Mouse (Mus musculus) olfactory bulb, adult 2 months (tissue): Measurements from ENCODE around the gene Ptms.
A peak's percentile ranks its signal among the peaks of the same experiment; 100 is the strongest.

Experiments
- CTCF ChIP-seq: fragments of 200-500 bp; IDR thresholded peaks from 2 replicates; pipeline ENCODE4 v1.5.1; 2012; ENCODE audit warnings: low read depth, mild to moderate bottlenecking, low read length, moderate library complexity; ENCODE audit not compliant: insufficient read depth
- POLR2A ChIP-seq: fragments of 200-500 bp; IDR thresholded peaks from 2 replicates; pipeline ENCODE4 v1.6.1; 2012; ENCODE audit warnings: mild to moderate bottlenecking, low read depth, low read length, moderate library complexity; ENCODE audit not compliant: insufficient read depth

- TF ChIP-seq POLR2A (0 out of 2 replicates have a peak, but pooled peaks have one; percentile 32), CTCF (peak; percentile 94)
Measured at GRCm38 (mm10) chr6:124903580-124904151, 16.2 kb downstream of the Ptms start.
